Mouse (Mus musculus) mature B cell (primary cell): ENCODE data around the gene C1qtnf2.

Experiments
- in situ Hi-C: fragments of 300-500 bp; cut with MboI; formaldehyde crosslinking; loops from 2 replicates; pipeline ENCODE4 v1.14.3; 2019

C1qtnf2 gene

DNA sequence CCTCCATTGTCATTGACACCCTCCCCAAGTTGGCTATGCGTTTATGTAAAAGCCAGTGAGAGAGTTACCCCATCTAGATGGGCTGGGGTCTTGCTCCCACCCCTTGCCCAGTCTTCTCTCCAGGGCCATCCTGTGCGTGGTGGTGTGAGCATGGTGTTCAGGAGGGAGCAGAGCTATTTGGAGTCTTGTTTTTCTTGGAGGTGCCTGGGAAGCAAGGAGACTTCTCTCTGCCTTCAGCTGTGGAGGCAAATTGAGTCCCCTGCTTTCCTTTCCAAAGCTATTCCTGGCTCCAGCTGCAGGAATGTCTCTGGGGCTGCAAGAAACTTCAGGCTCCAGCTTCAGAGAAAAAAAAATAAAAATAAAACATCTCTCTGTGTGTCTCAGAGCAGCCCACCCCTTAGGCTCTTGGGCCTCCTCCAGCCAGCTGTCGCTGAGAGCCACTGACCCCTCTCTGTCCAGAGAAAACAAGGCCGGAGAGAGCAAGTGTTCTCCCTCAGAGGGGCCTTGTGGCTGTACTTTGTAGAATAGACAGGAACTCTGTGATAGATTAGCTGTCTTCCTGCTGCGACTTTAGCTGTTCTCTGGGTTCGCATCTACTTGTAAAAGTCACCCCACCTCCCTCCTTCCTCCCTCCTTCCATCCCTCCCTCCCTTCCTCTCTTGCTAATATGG, 9.2 kb downstream of the C1qtnf2 start:
- in situ Hi-C loops = no loop called here

- in situ Hi-C loops = no loop called here
Measured at GRCm38 (mm10) chr11:43484057-43484456, 10.0 kb downstream of the C1qtnf2 start.

DNA sequence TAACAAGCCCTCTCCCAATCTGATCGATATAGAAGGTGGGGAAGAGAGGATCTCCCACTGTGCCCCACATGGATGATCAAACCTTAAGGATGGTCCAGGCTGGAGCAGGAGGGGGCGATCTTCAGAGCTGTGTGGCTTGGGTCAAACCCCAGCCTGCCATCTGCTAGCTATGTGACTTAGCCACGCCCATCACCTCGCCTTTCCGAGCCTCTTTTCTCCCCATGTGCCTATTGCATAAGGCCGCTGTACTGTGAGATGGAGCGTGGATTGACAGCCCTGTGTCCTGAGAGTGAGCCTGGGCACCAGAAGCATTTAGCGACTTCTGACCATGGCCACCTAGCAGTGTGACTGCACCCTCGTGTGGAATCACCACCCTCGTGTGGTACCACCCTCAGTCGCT, 10.6 kb downstream of the C1qtnf2 start:
- in situ Hi-C loops = no loop called here

GRCm38 (mm10) chr11:43485855-43486254, 11.8 kb downstream of the C1qtnf2 start:
- in situ Hi-C loops = no loop called here

GRCm38 (mm10) chr11:43492663-43493062, 18.6 kb downstream of the C1qtnf2 start:
- in situ Hi-C loops = no loop called here

DNA sequence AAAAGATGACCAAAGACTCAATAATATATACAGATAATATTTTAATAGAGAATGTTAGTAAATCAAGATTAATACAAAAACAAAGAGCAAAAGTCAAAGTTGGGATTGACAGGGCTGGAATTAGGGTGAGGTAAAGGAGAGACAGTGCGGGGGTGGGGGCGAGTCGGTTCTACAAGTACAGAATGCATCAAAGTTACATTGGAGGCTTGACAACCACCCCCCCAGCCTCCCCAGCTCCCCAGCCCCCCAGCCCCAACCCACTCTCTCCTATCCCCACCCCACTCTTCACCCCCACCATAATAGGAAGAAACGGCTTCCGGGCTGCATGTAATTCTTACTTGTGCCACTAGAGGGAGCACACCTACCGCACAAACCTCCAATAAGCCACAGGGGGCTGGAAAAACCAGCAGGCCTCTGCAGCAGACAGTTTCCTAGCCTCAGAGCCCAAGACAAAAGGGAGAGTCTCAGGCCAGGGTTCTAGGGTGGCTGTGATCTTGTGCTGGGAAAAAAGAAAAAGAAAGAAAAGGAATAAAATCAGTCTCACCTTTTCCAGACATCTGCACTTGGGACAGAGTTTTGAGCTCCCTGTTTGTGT, 19.8 kb downstream of the C1qtnf2 start:
- in situ Hi-C loops = no loop called here

GRCm38 (mm10) chr11:43495037-43495436, 21.0 kb downstream of the C1qtnf2 start:
- in situ Hi-C loops = no loop called here

DNA sequence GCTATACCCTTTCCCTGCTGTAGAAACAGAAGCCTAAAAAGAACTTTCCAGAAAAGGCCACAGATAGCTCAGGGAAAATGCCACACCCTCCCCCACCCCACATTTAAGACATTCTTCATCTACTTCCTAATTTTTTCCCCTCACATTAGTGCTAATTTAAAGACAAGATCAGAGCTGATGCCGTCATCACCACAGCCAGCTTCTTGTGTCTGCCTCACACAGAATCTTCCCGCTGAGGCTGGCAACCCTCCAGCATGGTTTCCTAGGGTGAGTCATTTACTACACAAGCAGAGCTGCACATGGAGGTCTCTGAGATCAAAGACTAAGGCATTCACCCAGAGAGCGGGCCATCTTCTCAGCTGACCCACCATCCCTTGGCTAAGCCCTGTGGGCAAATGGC, 21.5 kb downstream of the C1qtnf2 start:
- in situ Hi-C loops = no loop called here

GRCm38 (mm10) chr11:43501256-43501655, 27.2 kb downstream of the C1qtnf2 start:
- in situ Hi-C loops = no loop called here

GRCm38 (mm10) chr11:43505188-43505587, 31.1 kb downstream of the C1qtnf2 start:
- in situ Hi-C loops = no loop called here

DNA sequence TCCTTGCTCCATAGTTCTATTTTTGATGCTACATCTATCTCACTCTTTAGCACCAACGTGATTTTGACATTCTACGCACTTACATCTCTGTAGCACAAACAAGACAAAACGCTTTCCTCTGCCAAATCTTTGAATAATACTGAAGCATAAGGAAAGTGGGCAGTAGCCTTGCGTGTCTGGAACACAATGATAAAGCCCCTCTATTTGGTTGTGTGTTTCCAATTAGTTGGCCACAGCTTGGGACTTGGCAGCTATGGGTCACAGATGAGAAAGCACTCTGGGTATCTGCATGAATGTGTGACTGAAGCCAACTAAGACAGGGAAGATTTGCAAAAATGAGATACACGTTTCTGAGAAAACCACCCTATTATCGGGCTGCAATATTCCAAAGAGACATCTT, 33.9 kb downstream of the C1qtnf2 start:
- in situ Hi-C loops = no loop called here

DNA sequence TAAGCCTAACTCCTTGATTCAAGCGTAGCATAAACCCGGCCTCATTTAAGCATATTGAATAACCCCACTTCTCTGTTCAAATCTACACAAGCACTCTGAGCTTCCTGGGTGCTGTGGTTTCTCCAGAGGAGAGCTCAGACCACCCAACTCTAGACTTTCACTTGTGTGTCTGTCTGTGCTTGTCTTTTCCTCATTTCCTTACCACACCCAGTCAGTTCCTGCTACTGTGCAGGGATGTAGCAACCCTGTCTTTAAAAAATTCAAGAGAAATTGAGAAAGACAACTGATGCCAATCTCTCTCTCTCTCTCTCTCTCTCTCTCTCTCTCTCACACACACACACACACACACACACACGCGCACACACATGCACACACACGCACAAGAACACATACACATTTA, 35.8 kb downstream of the C1qtnf2 start:
- in situ Hi-C loops = no loop called here

GRCm38 (mm10) chr11:43512661-43513190, 38.6 kb downstream of the C1qtnf2 start:
- in situ Hi-C loops = no loop called here

- in situ Hi-C loops = no loop called here
Measured at GRCm38 (mm10) chr11:43516344-43517021, 42.4 kb downstream of the C1qtnf2 start.

- in situ Hi-C loops = no loop called here
Measured at GRCm38 (mm10) chr11:43517641-43518040, 43.6 kb downstream of the C1qtnf2 start.

DNA sequence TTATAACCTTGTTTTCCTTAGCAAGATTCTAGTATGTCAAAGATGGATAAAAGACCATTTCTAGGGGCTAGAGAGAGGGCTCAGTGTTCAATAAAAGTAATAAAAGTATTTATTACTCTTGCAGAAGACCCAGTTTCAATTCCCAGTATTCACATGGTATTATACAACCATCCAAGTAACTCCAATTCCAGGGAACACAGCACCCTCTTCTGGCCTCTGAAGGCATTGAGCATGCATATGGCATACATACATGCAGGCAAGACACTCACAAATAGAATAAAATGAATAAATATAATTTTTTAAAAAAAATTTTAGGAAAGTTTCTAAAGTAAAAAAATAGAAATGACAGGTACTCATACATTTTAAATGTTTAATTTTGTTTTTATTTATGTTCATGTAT, 44.0 kb downstream of the C1qtnf2 start:
- in situ Hi-C loops = no loop called here

GRCm38 (mm10) chr11:43518821-43519220, 44.7 kb downstream of the C1qtnf2 start:
- in situ Hi-C loops = no loop called here

- in situ Hi-C loops = no loop called here
Measured at GRCm38 (mm10) chr11:43520521-43520920, 46.4 kb downstream of the C1qtnf2 start.

DNA sequence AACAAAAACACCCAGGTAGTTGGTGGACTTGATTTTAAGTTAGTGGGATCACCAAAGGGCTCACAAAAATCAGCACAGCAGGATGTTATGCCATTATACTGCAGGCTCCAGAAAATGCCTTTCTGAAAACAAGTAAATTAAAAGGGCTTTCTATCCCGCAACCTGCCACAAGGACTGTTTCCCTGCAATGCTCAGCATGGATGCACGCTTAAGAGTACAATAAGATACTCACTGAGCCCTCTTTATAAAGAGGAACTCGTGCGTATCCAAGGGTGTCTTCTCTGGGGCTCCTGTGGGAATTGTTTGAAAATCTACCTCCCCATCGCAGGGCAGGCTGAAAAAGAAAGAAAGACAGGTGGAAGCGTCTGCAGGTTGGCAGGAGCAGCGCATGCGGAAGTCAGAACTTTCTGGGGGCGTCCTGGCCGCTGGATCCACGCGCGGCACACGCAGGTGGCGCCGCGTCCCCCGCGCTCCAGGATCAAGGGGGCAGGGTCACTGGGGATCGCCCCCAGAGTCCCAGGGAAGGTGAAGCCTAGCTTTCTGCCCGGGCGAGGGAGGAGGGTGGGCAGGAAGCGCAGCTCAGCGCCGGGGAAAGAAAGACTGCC, 54.1 kb downstream of the C1qtnf2 start:
- in situ Hi-C loops = no loop called here

DNA sequence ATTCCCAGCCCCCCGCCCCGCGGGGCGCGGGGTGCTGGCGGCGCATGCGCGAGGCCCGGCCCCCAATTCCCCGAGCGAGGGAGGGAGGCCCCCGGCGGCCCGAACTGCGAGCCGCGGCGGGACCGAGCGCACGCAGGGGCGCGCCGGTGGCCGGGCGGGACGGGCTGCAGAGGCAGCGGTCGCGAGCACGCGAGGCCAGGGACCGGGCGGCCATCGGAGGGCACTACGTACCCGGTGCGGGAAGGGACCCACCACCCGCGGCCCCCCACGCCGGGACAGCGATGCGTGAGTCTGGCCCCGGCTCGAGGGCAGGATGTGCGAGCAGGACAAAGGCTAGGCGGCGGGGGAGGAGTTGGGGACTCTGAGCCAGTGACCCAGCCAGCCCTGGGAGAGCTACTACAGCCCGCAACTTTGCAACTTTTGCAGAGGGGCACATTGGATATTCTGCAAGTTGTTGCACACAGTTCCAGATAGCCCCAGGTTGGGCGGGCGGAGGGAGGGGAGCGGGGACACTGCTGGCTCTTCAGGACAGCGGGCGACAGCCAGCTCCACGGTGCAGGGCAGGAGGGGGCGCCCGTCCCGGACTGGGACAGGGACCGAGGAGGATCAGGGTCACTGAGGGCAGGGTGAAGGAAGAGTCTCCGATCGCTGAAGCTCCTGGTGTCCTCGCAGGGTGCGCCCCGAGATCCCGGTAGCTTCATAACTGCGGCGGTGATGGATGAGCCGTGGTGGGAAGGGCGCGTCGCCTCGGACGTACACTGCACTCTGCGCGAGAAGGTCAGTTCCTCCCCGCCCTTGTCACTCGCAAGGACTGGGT, 54.8 kb downstream of the C1qtnf2 start, which contains the start of gene Ccnjl:
Ccnjl (plus strand) TSS at position 102 of the 817 bp plus-strand sequence.
- in situ Hi-C loops = no loop called here

- in situ Hi-C loops = no loop called here
Measured at GRCm38 (mm10) chr11:43530043-43530442, 56.0 kb downstream of the C1qtnf2 start.

GRCm38 (mm10) chr11:43531619-43532018, 57.5 kb downstream of the C1qtnf2 start:
- in situ Hi-C loops = no loop called here
